25 mouse cellular contexts compared by ENCODE assay signal in the genomic region with DNA sequence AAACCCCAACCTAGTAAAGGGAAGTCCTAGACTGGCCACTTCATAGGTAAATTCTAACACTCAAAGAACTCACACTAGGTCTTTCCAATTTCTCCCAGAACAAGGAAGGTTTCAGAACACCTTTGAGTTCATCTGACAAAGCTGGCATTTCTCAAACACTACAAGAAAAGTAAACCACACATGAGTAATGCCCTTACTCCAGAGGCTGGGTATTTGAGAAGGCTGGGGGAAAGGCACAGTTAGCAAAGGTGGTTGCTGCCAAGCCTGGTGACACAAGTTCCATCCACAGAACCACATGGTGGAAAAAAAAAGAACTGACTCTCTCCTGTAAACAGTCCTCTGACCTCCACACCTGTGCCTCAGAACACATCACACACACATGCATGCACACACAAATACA.
DNase-seq lines count a peak whose midpoint lies in the region; ATAC-seq and TF ChIP-seq lines count a peak whose summit lies in the region.
"Had no signal": no experiment of that assay in that cellular context is flagged by ENCODE, and none has a peak within 500 bp of the region (broad histone marks: within the 10 kb centered on the region; RNA-seq: fewer than 3 reads in every experiment).

No protein-coding gene starts in this region.

- no peak for DNase-seq in lung, postnatal 14 days
- peak; percentile 31 for DNase-seq in lung, postnatal 36 days
- no peak for DNase-seq in lung, adult 2 months
- DNase-seq in 3T3-L1 (ENCODE audit: low read depth, low spot score), result peak; percentile 5
- no peak for DNase-seq in layer of hippocampus, adult 9-11 months
- no peak for DNase-seq in ovary, postnatal 10 days (ENCODE audit: low spot score)
- DNase-seq: adrenal gland, adult 8-10 months; adrenal gland, postnatal 14 days; adrenal gland, postnatal 36 days; B cell, adult 2 months; cerebellum, adult 11-12 months; cerebellum, adult 2 months; cerebellum, adult 9-10 months; cerebellum, postnatal 10 days; cerebellum, postnatal 25 days; forebrain, postnatal 0 days had no signal

- TF ChIP-seq CTCF in lung, adult 2 months (IDR thresholded peaks at IDR 0.05; ENCODE audit: insufficient read depth, low read length), result no peak

- no peak overlapping the region for H3K4me2 ChIP-seq in lung, embryonic 16.5 days (ENCODE audit: low read depth, low read length)
- H3K4me2 ChIP-seq: embryonic facial prominence, embryonic 12.5 days; forebrain, embryonic 13.5 days; forebrain, embryonic 15.5 days had no signal

- H3K36me3 ChIP-seq in lung, embryonic 16.5 days (ENCODE audit: control insufficient read depth, insufficient read depth, low read length), result no peaks in the 10 kb centered on the region
- H3K36me3 ChIP-seq: embryonic facial prominence, embryonic 10.5 days; embryonic facial prominence, embryonic 12.5 days; forebrain, embryonic 15.5 days; G1E had no signal

- ATAC-seq in lung, embryonic 16.5 days (ENCODE audit: low read depth), result no peak
- ATAC-seq: activated CD4-positive, CD25-positive, alpha-beta regulatory T cell, adult 4 months; CD4-positive, CD25-positive, alpha-beta regulatory T cell, adult 4 months; forebrain, embryonic 13.5 days; forebrain, embryonic 15.5 days; forebrain, postnatal 0 days; Patski had no signal

- TF ChIP-seq POLR2A in lung, adult 2 months (IDR thresholded peaks at IDR 0.05; ENCODE audit: borderline replicate concordance, extremely low read depth, low read depth, low read length), result no peak

- peaks cover 11% of the 10 kb centered on the region for H3K4me1 ChIP-seq in lung, embryonic 16.5 days (replicated peaks; ENCODE audit: control insufficient read depth, insufficient read depth, low read length)
- peaks cover 14% of the 10 kb centered on the region for H3K4me1 ChIP-seq in lung, adult 2 months (ENCODE audit: control insufficient read depth, insufficient read depth, low read length)
- H3K4me1 ChIP-seq: forebrain, embryonic 13.5 days; forebrain, embryonic 15.5 days had no signal

- H3K4me3 ChIP-seq in lung, embryonic 16.5 days (ENCODE audit: low read length), result no peak overlapping the region
- H3K4me3 ChIP-seq in lung, adult 2 months (replicated peaks; ENCODE audit: extremely low read depth, low read depth, low read length), result no peak overlapping the region
- H3K4me3 ChIP-seq: embryonic facial prominence, embryonic 10.5 days; embryonic facial prominence, embryonic 12.5 days; forebrain, embryonic 13.5 days; forebrain, embryonic 15.5 days had no signal

- H3K27me3 ChIP-seq in lung, embryonic 16.5 days (ENCODE audit: control insufficient read depth, insufficient read depth, low read depth, low read length), result no peaks in the 10 kb centered on the region
- H3K27me3 ChIP-seq: embryonic facial prominence, embryonic 12.5 days; forebrain, embryonic 13.5 days; forebrain, embryonic 15.5 days; Patski had no signal

- H3K27ac ChIP-seq in lung, embryonic 16.5 days (ENCODE audit: low read length), result peak overlapping the region; percentile 22; the same call in 1 of the 2 replicates
- H3K27ac ChIP-seq: embryonic facial prominence, embryonic 10.5 days; embryonic facial prominence, embryonic 12.5 days; forebrain, embryonic 13.5 days; forebrain, embryonic 15.5 days had no signal

- no peak overlapping the region for H3K9ac ChIP-seq in lung, embryonic 16.5 days (ENCODE audit: low read length)
- H3K9ac ChIP-seq: embryonic facial prominence, embryonic 12.5 days; forebrain, embryonic 13.5 days; forebrain, embryonic 15.5 days; forebrain, postnatal 0 days had no signal

- H3K9me3 ChIP-seq in lung, embryonic 16.5 days (ENCODE audit: control insufficient read depth, low read length), result no peaks in the 10 kb centered on the region
- H3K9me3 ChIP-seq: embryonic facial prominence, embryonic 12.5 days; forebrain, embryonic 15.5 days; G1E had no signal

Comparison
In these comparisons a context has a peak if more than half of its experiments do, and no peak if none do; other contexts are left out.
1. DNase-seq: peak in lung, postnatal 36 days (single experiment) and 3T3-L1 (single experiment); none in lung, postnatal 14 days (single experiment), lung, adult 2 months (single experiment), layer of hippocampus, adult 9-11 months (single experiment) and ovary, postnatal 10 days (single experiment).